Comparison of ENCODE assay signal across 8 mouse cellular contexts in the genomic region with DNA sequence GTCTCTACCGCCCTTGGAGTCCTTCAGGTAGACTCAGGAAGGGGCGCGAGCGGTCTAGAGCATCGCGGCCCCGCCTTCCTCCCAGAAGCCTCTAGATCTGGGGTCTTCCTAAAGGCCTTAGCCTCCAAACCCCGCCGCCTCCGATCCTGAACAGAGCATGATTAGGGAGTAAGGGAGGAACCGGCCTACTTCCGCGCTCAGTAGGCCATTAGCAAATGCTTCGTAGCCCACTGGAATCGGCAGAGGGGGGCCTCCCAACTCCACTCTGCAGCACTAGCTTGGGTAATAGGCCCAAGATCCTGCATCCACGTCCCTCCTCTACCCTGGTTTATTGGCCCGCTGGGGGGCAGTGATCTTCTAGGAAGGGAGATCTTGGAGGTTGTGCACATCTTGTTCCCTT. TPM values are rescaled to one million over a fixed set of nuclear protein-coding genes. Genes with fewer than 3 reads are reported as not detected.
DNase-seq lines count a peak whose midpoint lies in the region; ATAC-seq and TF ChIP-seq lines count a peak whose summit lies in the region.

Gene Gp1bb, minus strand, starts transcription at position 385 of the 400 bp plus-strand sequence.

- WGBS in spleen, adult 2 months: 10% methylated on average over 17 of the region's 17 CpGs
- WGBS in limb, embryonic 11.5 days: 7% methylated on average over 17 of the region's 17 CpGs
- 31% methylated on average over 17 of the region's 17 CpGs for WGBS in stomach, embryonic 15.5 days

- H3K4me2 ChIP-seq in limb, embryonic 11.5 days (ENCODE audit: low read depth, severe bottlenecking): peak within 1 kb of the TSS; percentile 89
- peak within 1 kb of the TSS; percentile 97 for H3K4me2 ChIP-seq in stomach, embryonic 15.5 days

- no peaks in the 10 kb centered on the region for H3K36me3 ChIP-seq in spleen, adult 2 months (ENCODE audit: control insufficient read depth, insufficient read depth, low read length)
- H3K36me3 ChIP-seq in limb, embryonic 11.5 days (ENCODE audit: control insufficient read depth, insufficient read depth, low read length): no peaks in the 10 kb centered on the region
- no peaks in the 10 kb centered on the region for H3K36me3 ChIP-seq in stomach, embryonic 15.5 days

- no peak for TF ChIP-seq POLR2A in spleen, adult 2 months (IDR thresholded peaks at IDR 0.05; ENCODE audit: low read depth, low read length)

- no peak within 1 kb of the TSS for H3K4me3 ChIP-seq in spleen, adult 2 months (ENCODE audit: extremely low read depth, insufficient read depth, insufficient read length)
- peak within 1 kb of the TSS; percentile 41 for H3K4me3 ChIP-seq in limb, embryonic 11.5 days (ENCODE audit: low read depth, low read length)
- peak within 1 kb of the TSS; percentile 47 for H3K4me3 ChIP-seq in stomach, embryonic 15.5 days (replicated peaks)

- TF ChIP-seq CTCF in spleen, adult 2 months (IDR thresholded peaks at IDR 0.05; ENCODE audit: extremely low read depth, insufficient read depth, insufficient read length, insufficient replicate concordance): no peak

- H3K27me3 ChIP-seq in spleen, adult 2 months (ENCODE audit: control insufficient read depth, insufficient read depth, low read length): peaks cover 26% of the 10 kb centered on the region
- H3K27me3 ChIP-seq in limb, embryonic 11.5 days (ENCODE audit: control insufficient read depth, insufficient read depth, low read length): peaks cover 93% of the 10 kb centered on the region
- peaks cover 84% of the 10 kb centered on the region for H3K27me3 ChIP-seq in stomach, embryonic 15.5 days (replicated peaks)

- no peak within 1 kb of the TSS; the same call in 1 of the 2 replicates for H3K9ac ChIP-seq in limb, embryonic 11.5 days (ENCODE audit: low read length)
- no peak within 1 kb of the TSS for H3K9ac ChIP-seq in stomach, embryonic 15.5 days

- DNase-seq in heart, adult 11 months: peak; percentile 88
- DNase-seq in heart, adult 8-10 months (ENCODE audit: low spot score): no peak
- no peak for DNase-seq in spleen, adult 2 months (ENCODE audit: low read depth in 1 of 2, low spot score in 2 of 2)
- DNase-seq in spleen, postnatal 10 days (ENCODE audit: low spot score in 2 of 2): no peak
- peak; percentile 57 for DNase-seq in limb, embryonic 11.5 days (ENCODE audit: low spot score)
- DNase-seq in c-Kit-positive CD71-positive TER-119-positive erythroid progenitor cells, embryonic 14.5 days (ENCODE audit: low spot score): no peak
- DNase-seq in urinary bladder, postnatal 10 days (ENCODE audit: low spot score): no peak

- no peak within 1 kb of the TSS for H3K27ac ChIP-seq in spleen, adult 2 months (ENCODE audit: insufficient read depth, low read length)
- no peak within 1 kb of the TSS for H3K27ac ChIP-seq in limb, embryonic 11.5 days (replicated peaks; ENCODE audit: low read depth, low read length)
- H3K27ac ChIP-seq in stomach, embryonic 15.5 days: no peak within 1 kb of the TSS

- no peak for ATAC-seq in limb, embryonic 11.5 days (ENCODE audit: insufficient number of reproducible peaks, low FRiP score, low TSS enrichment, low read depth)
- no peak for ATAC-seq in stomach, embryonic 15.5 days (ENCODE audit: insufficient read depth, low FRiP score, low read depth)

- no peaks in the 10 kb centered on the region for H3K9me3 ChIP-seq in limb, embryonic 11.5 days (ENCODE audit: control insufficient read depth, low read length)
- H3K9me3 ChIP-seq in stomach, embryonic 15.5 days: no peaks in the 10 kb centered on the region

- H3K4me1 ChIP-seq in spleen, adult 2 months (ENCODE audit: control insufficient read depth, insufficient read depth, insufficient read length): peaks cover 4% of the 10 kb centered on the region; the same call in 1 of the 2 replicates
- H3K4me1 ChIP-seq in limb, embryonic 11.5 days (ENCODE audit: control insufficient read depth, insufficient read depth, low read length): peaks cover 19% of the 10 kb centered on the region
- peaks cover 35% of the 10 kb centered on the region for H3K4me1 ChIP-seq in stomach, embryonic 15.5 days

RNA-seq across cellular contexts. Expression of gene Gp1bb, which starts in this region (rescaled TPM):
- 1 to 10 TPM in 1 of 4 experiments, under 1 TPM in 3; 0.28 to 1.9 (median 0.36) TPM for total RNA-seq in heart, adult 8-10 months (2022)
- polyA plus RNA-seq in spleen, adult 2 months (2012; rRNA removed): 101 and 155 TPM in 2 replicates
- 4.1 and 4.5 TPM in 2 replicates for polyA plus RNA-seq in limb, embryonic 11.5 days (2014; fragmentation: Nextera tagmentation; extraction: Ambion mirVana)
- polyA plus RNA-seq in stomach, embryonic 15.5 days (2015; fragmentation: Nextera tagmentation; extraction: Ambion mirVana): 1.3 and 1.6 TPM in 2 replicates

Comparison
In these comparisons a context has a peak if more than half of its experiments do, and no peak if none do; other contexts are left out.
1. RNA of gene Gp1bb (polyA plus RNA-seq): 101 to 155 TPM in spleen, adult 2 months; 4.1 to 4.5 TPM in limb, embryonic 11.5 days and 1.3 to 1.6 TPM in stomach, embryonic 15.5 days; every median in the first group is over 10 times any median in the second.
2. DNase-seq: peak in heart, adult 11 months (single experiment) and limb, embryonic 11.5 days (single experiment); none in heart, adult 8-10 months (single experiment), spleen, adult 2 months (0 of 2), spleen, postnatal 10 days (0 of 2), c-Kit-positive CD71-positive TER-119-positive erythroid progenitor cells, embryonic 14.5 days (single experiment) and urinary bladder, postnatal 10 days (single experiment).